Comparison of ENCODE assay signal across 12 mouse cellular contexts in the genomic region with DNA sequence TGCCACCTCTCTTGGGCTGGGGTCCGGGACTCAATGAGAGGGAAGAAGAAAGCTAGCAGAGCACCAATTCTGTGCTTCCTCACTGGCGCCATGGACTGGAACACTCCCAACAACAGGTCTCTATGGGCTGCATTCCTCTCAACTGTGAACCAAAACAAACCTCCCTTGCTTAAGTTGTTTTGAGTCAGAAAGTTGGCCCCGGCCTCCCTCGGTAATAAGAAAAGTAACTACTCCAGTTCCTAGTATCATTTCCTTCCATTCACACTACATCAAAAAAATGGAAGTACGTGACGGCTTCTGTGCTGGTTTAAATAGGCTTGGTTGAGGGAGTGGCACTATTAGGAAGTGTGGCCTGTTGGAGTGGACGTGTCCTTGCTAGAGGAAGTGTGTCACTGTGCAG. TPM values are rescaled to one million over a fixed set of nuclear protein-coding genes. Genes with fewer than 3 reads are reported as not detected.
DNase-seq lines count a peak whose midpoint lies in the region; ATAC-seq lines count a peak whose summit lies in the region.
"Had no signal": no experiment of that assay in that cellular context is flagged by ENCODE, and none has a peak within 500 bp of the region (broad histone marks: within the 10 kb centered on the region; RNA-seq: fewer than 3 reads in every experiment).

No protein-coding gene starts in this region.

- H3K9me3 ChIP-seq in hindbrain, embryonic 14.5 days (ENCODE audit: control insufficient read depth, low read length): no peaks in the 10 kb centered on the region
- H3K9me3 ChIP-seq: megakaryocyte, embryonic 14.5 days had no signal

- WGBS in hindbrain, embryonic 14.5 days: 87% methylated on average over 7 of the region's 7 CpGs

- H3K4me3 ChIP-seq in hindbrain, embryonic 14.5 days (replicated peaks; ENCODE audit: low read length): no peak overlapping the region
- H3K4me3 ChIP-seq: megakaryocyte, embryonic 14.5 days had no signal

- DNase-seq in gastrocnemius, postnatal 36 days: peak; percentile 18 to 21
- DNase-seq in gastrocnemius, postnatal 4 days (ENCODE audit: low spot score in 2 of 2): no peak
- peak; percentile 6 to 38 for DNase-seq in adrenal gland, postnatal 36 days
- peak; percentile 20 to 23 for DNase-seq in heart, postnatal 14 days
- peak; percentile 29 for DNase-seq in lung, postnatal 10 days
- DNase-seq in MN1 (ENCODE audit: low spot score): no peak
- no peak for DNase-seq in thymus, postnatal 25 days
- no peak for DNase-seq in hindbrain, embryonic 14.5 days (ENCODE audit: low spot score)
- DNase-seq: cerebellum, adult 8-10 months had no signal

- intact Hi-C loops in gastrocnemius, postnatal 36 days (cut with DNase I): no loop called here
- intact Hi-C loops in heart, postnatal 14 days (cut with DNase I): no loop called here

- H3K27me3 ChIP-seq in hindbrain, embryonic 14.5 days (ENCODE audit: control insufficient read depth, insufficient read depth, low read length): no peaks in the 10 kb centered on the region
- H3K27me3 ChIP-seq: megakaryocyte, embryonic 14.5 days had no signal

- H3K36me3 ChIP-seq in hindbrain, embryonic 14.5 days (replicated peaks; ENCODE audit: control insufficient read depth, insufficient read depth): no peaks in the 10 kb centered on the region

- H3K27ac ChIP-seq in hindbrain, embryonic 14.5 days: no peak overlapping the region

- no peak overlapping the region for H3K4me2 ChIP-seq in hindbrain, embryonic 14.5 days (replicated peaks)

- H3K9ac ChIP-seq in hindbrain, embryonic 14.5 days: no peak overlapping the region

- no peak for ATAC-seq in hindbrain, embryonic 14.5 days (ENCODE audit: low FRiP score)
- ATAC-seq: CD4-positive, CD25-positive, alpha-beta regulatory T cell, adult 4 months; intestine, embryonic 16.5 days had no signal

- H3K4me1 ChIP-seq in hindbrain, embryonic 14.5 days (replicated peaks; ENCODE audit: control insufficient read depth, insufficient read depth, low read length): peaks cover 16% of the 10 kb centered on the region

RNA-seq across cellular contexts. Expression of a gene that starts 5.1 kb away (rescaled TPM):
- 10 to 100 TPM; 26.2 to 27.0 TPM for total RNA-seq in gastrocnemius, postnatal 36 days (2021)
- 10 to 100 TPM; 25.6 to 30.0 TPM for total RNA-seq in gastrocnemius, postnatal 4 days (2021)
- 10 to 100 TPM; 40.8 TPM for total RNA-seq in adrenal gland, postnatal 36 days (2021)
- total RNA-seq in heart, postnatal 14 days (2021): 10 to 100 TPM; 33.1 to 39.1 TPM
- polyA plus RNA-seq in hindbrain, embryonic 14.5 days (2014; fragmentation: Nextera tagmentation; extraction: Ambion mirVana): 66.8 and 69.7 TPM in 2 replicates

RNA-seq across cellular contexts. Expression of a gene that starts 18.7 kb away (rescaled TPM):
- 1 to 10 TPM; 4.8 to 5.8 TPM for total RNA-seq in gastrocnemius, postnatal 36 days (2021)
- 10 to 100 TPM; 20.8 to 22.1 TPM for total RNA-seq in gastrocnemius, postnatal 4 days (2021)
- 100 to 1,000 TPM; 113 to 187 TPM for total RNA-seq in adrenal gland, postnatal 36 days (2021)
- total RNA-seq in heart, postnatal 14 days (2021): 1 to 10 TPM; 5.7 to 6.5 TPM
- 95.4 and 122 TPM in 2 replicates for polyA plus RNA-seq in hindbrain, embryonic 14.5 days (2014; fragmentation: Nextera tagmentation; extraction: Ambion mirVana)

Comparison
In these comparisons a context has a peak if more than half of its experiments do, and no peak if none do; other contexts are left out.
1. DNase-seq: peak in gastrocnemius, postnatal 36 days (2 of 2), adrenal gland, postnatal 36 days (2 of 2), heart, postnatal 14 days (2 of 2) and lung, postnatal 10 days (single experiment); none in gastrocnemius, postnatal 4 days (0 of 2), MN1 (single experiment), thymus, postnatal 25 days (single experiment) and hindbrain, embryonic 14.5 days (single experiment).
2. RNA of a gene that starts 18.7 kb away (total RNA-seq): 113 to 187 TPM in adrenal gland, postnatal 36 days; 20.8 to 22.1 TPM in gastrocnemius, postnatal 4 days, 5.7 to 6.5 TPM in heart, postnatal 14 days and 4.8 to 5.8 TPM in gastrocnemius, postnatal 36 days; every median in the first group is over 4 times any median in the second.